Mouse (Mus musculus) thymus, adult 2 months (tissue): Measurements from ENCODE around the gene Exoc6b.

ENCODE experiments used
- CTCF ChIP-seq: fragments of 200-500 bp; IDR thresholded peaks from 2 replicates; pipeline ENCODE4 v1.5.1; 2012; ENCODE audit warnings: mild to moderate bottlenecking, control low read depth, low read length, moderate library complexity, borderline replicate concordance; ENCODE audit not compliant: control insufficient read depth, poor library complexity, insufficient read depth; ENCODE audit errors: extremely low read depth
- POLR2A ChIP-seq: fragments of 200-500 bp; IDR thresholded peaks from 2 replicates; pipeline ENCODE4 v1.6.1; 2012; ENCODE audit warnings: mild to moderate bottlenecking, low read length, control low read depth, moderate library complexity; ENCODE audit not compliant: control insufficient read depth, poor library complexity, insufficient read depth; ENCODE audit errors: extremely low read depth

DNA sequence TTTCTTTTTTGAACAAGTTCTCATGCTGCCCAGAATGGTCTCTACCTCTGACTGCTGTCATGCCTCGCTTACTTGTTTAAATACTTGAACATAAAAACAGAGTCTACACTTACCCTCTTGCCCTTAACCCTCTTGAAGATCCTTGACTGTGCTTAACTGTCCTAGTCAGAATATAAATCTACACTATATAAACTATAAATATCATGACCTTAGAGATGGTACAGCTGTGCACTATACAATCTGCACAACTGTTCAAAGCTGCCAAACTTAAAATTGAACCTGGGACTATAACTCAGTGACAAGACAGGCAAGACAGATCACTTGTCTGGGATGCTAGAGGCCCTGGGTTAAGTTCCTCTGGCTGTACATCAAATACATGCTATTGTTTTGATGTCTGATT lies 11.7 kb downstream of the Exoc6b start:
- TF ChIP-seq CTCF (no peak), POLR2A (no peak)
